In the genomic region with DNA sequence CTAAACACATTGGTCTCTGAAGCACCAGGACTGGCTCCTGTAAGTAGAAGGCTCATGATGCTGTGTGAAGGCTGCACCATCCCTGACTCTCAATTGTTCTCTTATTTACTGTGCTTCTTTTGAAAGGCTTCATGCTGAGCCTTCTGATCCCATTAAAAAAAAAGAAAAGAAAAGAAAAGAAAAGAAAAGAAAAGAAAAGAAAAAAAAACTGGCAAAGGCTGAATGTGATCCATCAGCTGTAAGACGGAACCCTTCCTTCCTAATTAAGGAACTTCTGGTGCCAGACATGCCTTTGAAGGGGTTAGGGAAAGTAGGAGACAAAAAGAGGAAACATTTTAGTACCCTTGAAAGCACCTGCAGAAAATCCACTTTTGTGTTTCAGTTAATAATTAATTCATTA, we compare ENCODE assay signal across 16 mouse cellular contexts.
"Had no signal": no experiment of that assay in that cellular context is flagged by ENCODE, and none has a peak within 500 bp of the region (broad histone marks: within the 10 kb centered on the region; RNA-seq: fewer than 3 reads in every experiment).

No protein-coding gene starts in this region.

- H3K36me3 ChIP-seq: neural tube, embryonic 13.5 days; neural tube, embryonic 15.5 days; stomach, embryonic 15.5 days had no signal

- H3K27me3 ChIP-seq: neural tube, embryonic 13.5 days; neural tube, embryonic 15.5 days; stomach, embryonic 15.5 days had no signal

- DNase-seq: retina, postnatal 1 day; right cerebral cortex, adult 18-20 months; right cerebral cortex, postnatal 14 days; right cerebral cortex, postnatal 25 days; right cerebral cortex, postnatal 4 days; spleen, adult 18-20 months; thymus, adult 18-20 months; thymus, adult 2 months; thymus, postnatal 14 days; thymus, postnatal 25 days; thymus, postnatal 36 days; thymus, postnatal 4 days had no signal

- H3K27ac ChIP-seq: neural tube, embryonic 13.5 days; neural tube, embryonic 15.5 days; stomach, embryonic 15.5 days; stomach, postnatal 0 days had no signal

- H3K4me2 ChIP-seq: neural tube, embryonic 13.5 days; neural tube, embryonic 15.5 days; stomach, embryonic 15.5 days had no signal

- H3K9ac ChIP-seq: neural tube, embryonic 13.5 days; neural tube, embryonic 15.5 days; stomach, embryonic 15.5 days had no signal

- H3K4me3 ChIP-seq: neural tube, embryonic 13.5 days; neural tube, embryonic 15.5 days; stomach, embryonic 15.5 days had no signal

- H3K4me1 ChIP-seq: stomach, embryonic 15.5 days had no signal

- H3K9me3 ChIP-seq: neural tube, embryonic 13.5 days; neural tube, embryonic 15.5 days; stomach, embryonic 15.5 days had no signal
